Mouse (Mus musculus): ENCODE data around the gene Nos3.
A peak's percentile ranks its signal among the peaks of the same experiment; 100 is the strongest.
"Not testable (repeated sequence)": the region's sequence is repeated elsewhere in the genome, so short reads cannot be mapped to it uniquely, and the experiment has no call there.

The Nos3 gene

GRCm38 (mm10) chr5:24374666-24375328 lies 10.2 kb downstream of the Nos3 start:
- no peak for DNase-seq (ENCODE audit: low read depth, low spot score)

GRCm38 (mm10) chr5:24378700-24379099 lies 14.1 kb downstream of the Nos3 start:
- DNase-seq (ENCODE audit: low read depth, low spot score), result no peak

- no peak for DNase-seq (ENCODE audit: low read depth, low spot score)
Observed at GRCm38 (mm10) chr5:24379501-24379900, 14.9 kb downstream of the Nos3 start.

DNA sequence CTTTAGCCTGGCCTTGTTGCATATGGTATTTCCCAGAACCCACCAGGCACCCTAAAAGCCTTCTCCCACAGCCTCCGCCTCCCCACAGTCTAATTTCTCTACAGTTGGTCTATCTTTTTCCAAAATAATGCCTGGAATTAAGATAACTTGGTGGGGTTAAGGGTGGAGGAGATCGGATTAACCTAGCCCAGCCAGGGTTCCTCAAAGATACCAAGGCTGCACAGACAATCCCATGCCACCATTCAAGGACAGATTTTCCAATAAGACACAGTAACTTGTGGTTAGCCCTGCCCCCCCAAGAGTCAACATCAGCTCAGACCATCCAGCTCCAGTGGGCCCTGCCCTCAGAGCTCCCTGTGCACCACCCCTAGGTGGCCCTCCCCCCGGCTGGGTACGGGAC lies 15.9 kb downstream of the Nos3 start:
- no peak for DNase-seq (ENCODE audit: low read depth, low spot score)

- DNase-seq (ENCODE audit: low read depth, low spot score), result no peak
Observed at GRCm38 (mm10) chr5:24381486-24381885, 16.9 kb downstream of the Nos3 start.

GRCm38 (mm10) chr5:24381988-24382387 lies 17.4 kb downstream of the Nos3 start:
- DNase-seq (ENCODE audit: low read depth, low spot score), result no peak

- DNase-seq (ENCODE audit: low read depth, low spot score), result peak; percentile 72
Observed at GRCm38 (mm10) chr5:24383026-24383859, 18.6 kb downstream of the Nos3 start.

- DNase-seq (ENCODE audit: low read depth, low spot score), result no peak
Observed at GRCm38 (mm10) chr5:24384407-24384806, 19.8 kb downstream of the Nos3 start.

- no peak for DNase-seq (ENCODE audit: low read depth, low spot score)
Observed at GRCm38 (mm10) chr5:24385374-24385773, 20.8 kb downstream of the Nos3 start.

DNA sequence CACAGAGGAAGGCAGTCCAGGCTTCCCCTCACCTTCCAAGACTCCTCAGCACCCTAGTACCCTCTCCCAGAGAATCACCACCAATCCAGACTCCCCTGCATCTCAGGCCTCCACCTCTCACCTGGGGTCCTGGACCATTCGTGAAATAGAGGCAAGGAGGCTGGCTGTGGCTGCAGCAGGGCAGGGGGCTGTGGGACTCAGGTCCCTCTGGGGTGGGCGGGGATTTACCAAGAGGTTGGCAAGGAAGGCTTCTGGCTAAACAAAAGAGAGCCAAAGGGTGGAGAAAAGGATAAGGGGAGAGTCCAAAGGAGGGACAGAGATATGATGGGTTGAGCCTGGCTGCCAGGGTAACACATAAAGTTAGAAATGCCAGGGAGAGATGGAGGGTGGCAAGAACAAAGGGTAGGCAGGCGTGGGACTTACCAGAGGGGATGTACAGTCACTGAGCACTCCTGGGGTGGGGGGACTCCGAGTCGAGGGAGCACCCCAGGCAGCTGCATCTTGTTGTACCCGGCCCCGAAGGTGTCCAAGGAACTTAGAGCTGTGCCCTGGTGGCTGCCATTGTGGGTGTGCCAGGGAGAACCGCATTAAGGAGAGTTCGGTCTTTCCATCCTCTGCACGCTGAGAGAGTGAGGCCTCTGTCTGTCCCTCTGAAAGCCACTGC lies 21.4 kb downstream of the Nos3 start:
- DNase-seq (ENCODE audit: low read depth, low spot score), result no peak

DNA sequence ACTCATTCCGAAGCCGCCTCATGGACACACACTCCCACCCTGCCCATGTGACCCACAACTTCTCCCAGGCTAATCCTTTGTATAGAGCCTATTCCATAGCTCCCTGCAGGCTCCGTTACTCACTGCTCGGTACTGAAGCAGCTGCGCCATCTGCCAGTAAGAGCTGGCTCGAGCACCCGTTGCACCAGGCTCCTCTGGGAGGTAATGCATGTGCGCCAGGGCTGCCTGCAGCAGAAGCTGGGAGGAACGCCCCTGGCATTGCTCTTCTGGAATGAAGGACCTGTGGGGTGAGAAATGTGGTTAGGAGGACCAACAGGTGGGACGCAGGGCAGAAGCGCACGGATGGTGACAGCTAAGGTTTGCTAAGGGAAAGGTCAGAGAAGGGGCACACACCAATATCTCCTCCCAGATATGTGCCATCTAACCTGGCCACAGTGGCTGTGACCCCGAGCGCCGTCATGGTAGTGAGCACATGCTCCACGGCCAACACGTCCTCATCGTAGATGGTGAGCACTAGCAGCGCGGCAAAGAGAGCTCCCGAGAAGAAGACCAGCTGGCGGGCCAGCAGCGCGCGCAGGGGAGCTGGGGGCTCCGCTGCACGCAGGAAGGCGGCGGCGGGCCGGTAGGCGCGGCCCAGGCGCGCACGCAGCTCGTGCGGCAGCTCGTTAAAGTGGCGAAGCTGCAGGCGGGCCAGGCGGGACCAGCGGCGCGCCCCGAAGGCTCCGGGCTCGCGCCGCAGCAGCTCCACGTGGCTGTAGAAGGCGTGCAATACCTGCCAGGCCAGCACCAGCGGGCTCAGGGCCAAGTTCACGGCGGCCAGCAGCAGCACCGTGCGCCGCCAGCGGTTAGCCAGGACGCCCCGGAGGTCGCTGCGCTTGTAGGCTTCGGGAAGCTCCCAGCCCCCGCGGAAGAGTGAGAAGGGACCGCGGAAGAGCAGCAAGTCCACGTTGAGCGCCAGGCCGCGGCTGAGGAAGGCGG lies 22.9 kb downstream of the Nos3 start:
- peak; percentile 46 for DNase-seq (ENCODE audit: low read depth, low spot score)

DNA sequence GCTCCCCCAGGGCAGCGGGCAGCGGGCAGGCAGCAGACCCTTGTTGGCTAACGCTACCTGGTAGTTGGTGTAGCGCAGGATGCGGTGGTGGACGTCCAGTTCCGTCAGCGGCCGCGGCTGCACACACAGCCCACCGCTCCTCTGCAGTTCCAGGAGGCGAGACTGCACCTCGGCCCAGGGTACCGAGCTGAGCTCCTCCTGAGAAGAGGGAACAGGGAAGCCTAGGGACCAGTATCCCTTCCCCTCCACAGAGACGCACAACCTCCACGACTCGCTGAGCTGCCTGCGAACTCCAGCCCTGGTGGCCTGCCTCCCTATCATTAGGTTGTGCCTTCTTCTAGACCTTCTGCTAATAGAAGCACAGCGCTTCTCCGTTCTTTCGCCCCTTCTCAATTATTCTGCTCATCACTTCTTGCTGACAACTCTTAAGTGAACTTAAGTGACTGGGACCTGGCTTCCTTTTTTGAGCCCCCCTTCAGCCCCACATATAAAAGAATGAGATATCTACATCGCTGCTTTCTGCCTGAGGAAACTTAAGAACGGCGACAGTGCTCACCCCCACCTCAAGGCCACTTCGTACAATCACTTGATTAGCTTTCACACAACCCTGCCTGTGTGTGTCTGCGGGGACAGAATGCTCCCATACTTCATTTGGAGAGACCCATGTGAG lies 23.8 kb downstream of the Nos3 start:
- no peak for DNase-seq (ENCODE audit: low read depth, low spot score)

- no peak for DNase-seq (ENCODE audit: low read depth, low spot score)
Observed at GRCm38 (mm10) chr5:24389011-24389657, 24.5 kb downstream of the Nos3 start.

DNA sequence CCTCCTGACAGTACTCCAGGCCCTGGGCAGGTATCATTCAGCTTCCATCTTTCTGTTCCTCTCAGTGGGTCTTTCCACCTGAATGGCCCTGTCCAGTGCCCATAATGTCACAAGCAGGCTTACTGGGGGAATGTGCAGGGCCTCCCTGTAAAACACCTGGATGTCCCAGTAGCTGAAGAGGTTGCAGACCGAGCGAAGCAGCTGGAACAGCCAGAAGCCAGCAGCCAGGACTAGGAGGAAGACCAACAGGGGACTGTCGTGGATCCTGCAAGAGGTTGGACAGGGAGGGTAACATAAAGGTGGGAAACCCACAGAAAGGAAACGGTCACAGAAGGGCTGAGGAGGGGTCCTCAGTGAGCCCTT lies 25.0 kb downstream of the Nos3 start:
- DNase-seq (ENCODE audit: low read depth, low spot score), result no peak

GRCm38 (mm10) chr5:24391864-24392263 lies 27.3 kb downstream of the Nos3 start, which contains the start of gene Atg9b:
Gene Atg9b (minus strand): TSS chr5:24392143.
- DNase-seq (ENCODE audit: low read depth, low spot score), result no peak

DNA sequence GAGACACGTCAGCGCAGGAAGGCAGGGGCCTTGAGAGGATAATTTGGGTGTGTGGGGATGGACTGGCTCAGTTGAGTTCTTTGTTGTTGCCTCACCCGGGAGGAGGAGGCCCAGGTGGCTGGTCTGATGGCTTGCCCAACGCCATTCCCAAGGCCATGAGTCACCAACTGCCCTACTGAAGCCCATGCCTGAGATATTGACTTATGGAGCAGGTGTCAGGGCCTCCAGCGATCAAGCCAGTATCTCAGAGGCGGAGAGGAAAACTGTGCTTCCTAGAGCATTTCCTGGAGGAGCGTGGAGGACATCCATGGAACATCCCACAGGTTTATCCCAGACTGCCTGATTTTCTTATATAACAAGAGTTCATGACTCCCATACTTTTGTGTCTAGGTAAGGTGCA lies 28.1 kb downstream of the Nos3 start:
- no peak for DNase-seq (ENCODE audit: low read depth, low spot score)

DNA sequence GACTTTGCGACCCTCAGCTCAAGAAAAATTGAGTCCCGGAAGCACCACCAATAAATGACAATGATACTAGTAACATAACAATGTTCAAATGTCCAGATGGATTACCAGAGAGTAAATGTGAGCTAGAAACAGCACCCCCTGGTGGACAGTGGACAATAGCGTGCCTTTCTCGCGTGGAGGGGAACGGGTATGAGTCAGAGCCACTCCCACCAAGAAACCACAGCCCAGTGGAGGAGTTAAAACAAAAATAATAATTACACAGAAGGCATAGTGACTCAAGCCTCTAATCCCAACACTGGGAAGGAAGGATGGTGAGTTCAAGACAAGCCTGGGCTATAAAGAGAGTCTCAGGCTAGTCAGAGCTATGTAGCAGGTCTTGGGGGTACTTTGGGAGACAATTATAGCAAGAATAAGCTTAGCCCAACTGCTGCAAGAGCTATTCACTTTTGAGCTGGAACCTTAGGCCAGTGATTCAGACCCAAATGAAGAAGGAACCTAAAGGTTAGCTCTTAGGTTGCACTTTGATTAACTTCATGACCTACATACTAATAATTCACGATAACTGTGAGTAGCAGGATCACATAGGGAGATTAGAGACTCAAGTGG lies 28.9 kb downstream of the Nos3 start, which contains the start of gene Abcb8:
Abcb8 (plus strand) TSS at position 272 of the 606 bp plus-strand sequence.
- DNase-seq (ENCODE audit: low read depth, low spot score), result no peak

DNA sequence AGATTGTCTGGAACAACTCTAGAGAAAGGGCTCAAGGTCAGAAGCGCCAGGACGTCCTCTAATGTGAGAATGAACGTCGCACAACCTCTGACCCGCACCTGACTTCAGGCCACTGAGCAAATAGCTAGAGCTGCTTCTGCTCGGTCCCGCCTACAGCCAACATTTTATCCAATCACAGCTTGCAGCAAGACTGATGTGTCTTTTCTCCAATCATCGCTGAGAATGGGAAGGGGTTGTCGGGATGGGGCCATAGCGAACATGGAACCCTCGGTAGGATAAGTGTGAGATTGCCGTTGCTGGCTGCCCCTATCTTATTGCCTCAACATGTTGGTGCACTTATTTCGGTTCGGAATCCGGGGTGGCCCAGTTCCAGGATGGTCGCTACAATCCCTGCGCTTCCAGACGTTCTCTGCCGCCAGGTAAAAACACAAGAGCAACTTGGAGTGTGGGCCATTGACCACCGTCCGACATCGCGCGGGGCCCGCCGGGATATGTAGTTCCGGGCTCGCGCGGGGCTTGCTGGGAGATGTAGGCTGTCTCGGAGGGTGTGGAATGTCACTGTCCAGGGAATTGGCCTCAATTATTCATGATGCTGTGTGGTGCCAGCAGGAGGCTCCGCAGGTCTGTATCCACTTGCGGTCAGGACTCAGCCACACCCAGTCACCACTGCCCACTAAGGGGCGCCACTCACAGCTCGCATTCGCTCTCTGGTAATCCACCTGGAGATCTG lies 29.7 kb downstream of the Nos3 start:
- peak; percentile 95 for DNase-seq (ENCODE audit: low read depth, low spot score)

GRCm38 (mm10) chr5:24396254-24396653 lies 31.6 kb downstream of the Nos3 start:
- not testable (repeated sequence) for DNase-seq (ENCODE audit: low read depth, low spot score)
